Mouse (Mus musculus) retina, postnatal 7 days (tissue): ENCODE measurements around the gene Lrrc49.

Experiments
- DNase-seq: peaks from one replicate; pipeline ENCODE4 v3.0.0-alpha.2; 2012; ENCODE audit warnings: low read depth, low spot score

The Lrrc49 gene

GRCm38 (mm10) chr9:60530310-60530709 is 157.6 kb downstream of the Lrrc49 start:
- DNase-seq, result no peak

GRCm38 (mm10) chr9:60529348-60530243 is 158.4 kb downstream of the Lrrc49 start:
- no peak for DNase-seq

GRCm38 (mm10) chr9:60528269-60528668 is 159.7 kb downstream of the Lrrc49 start:
- DNase-seq, result no peak

GRCm38 (mm10) chr9:60527836-60528235 is 160.1 kb downstream of the Lrrc49 start:
- no peak for DNase-seq

- no peak for DNase-seq
These were observed 160.9 kb downstream of the Lrrc49 start for GRCm38 (mm10) chr9:60527051-60527450.

DNA sequence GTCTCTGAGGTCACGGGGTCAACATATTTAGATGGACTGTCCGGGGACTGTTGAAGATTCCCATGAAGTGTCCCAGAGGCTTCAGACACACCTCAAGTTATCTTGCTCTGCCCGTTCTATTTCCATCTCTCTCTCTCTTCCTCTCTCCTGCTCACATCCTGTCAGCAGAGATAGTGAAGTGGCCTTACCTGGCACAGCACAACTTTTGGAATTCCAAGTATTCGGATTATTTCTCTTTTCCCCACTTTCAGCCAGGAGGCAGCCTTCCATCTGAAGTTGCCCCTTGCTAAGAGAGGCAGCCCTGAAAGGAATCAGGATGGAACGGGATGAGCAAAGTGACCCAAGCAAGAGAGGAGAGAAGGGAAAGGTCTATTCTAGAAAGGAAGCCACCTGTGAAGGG is 161.8 kb downstream of the Lrrc49 start:
- no peak for DNase-seq

DNA sequence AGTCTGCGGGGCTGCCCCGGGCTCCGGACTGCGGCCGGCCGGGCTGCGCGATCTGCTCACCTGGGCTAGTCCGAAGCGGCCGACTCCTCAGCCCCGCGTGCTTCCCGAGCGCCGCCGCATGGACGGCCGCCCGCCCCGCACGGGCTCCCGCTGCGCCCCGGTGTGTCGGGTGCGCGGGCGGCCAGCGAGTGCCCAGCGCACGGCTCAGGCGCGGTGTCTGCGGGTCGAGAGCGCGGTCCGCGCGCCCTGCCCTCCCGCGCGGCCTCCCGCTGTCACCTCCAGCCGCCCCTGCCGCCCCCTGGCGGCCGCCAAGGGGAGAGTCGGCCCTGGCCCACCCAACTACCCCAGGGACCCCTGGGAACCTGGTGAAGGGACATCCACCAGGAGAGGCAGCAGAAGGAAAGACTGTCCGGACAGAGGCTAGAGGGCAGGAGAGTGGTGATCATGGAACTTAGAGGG is 166.1 kb downstream of the Lrrc49 start, which contains the start of gene Thsd4:
Thsd4 (minus strand) TSS at position 241 of the 459 bp plus-strand sequence.
- peak; percentile 58 for DNase-seq

DNA sequence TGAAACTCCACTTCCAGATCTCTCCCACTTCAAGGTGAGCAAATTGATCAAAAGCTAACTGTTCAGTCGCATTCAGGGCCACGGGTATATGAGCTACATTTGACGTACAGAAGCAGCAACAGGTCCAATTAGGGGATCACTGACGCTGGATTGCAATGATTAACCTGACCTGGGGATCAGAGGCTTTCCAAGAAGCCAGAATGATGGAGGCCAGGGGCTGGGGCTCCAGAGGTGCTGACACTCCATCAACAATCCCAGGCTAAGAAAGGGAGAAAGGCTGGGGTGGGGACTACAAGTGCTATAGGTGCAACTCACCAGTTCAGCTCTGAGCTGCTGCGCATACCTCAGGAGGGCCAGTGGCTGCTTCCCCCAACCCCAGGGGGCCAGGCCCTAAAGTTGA is 166.8 kb downstream of the Lrrc49 start:
- DNase-seq, result no peak

DNA sequence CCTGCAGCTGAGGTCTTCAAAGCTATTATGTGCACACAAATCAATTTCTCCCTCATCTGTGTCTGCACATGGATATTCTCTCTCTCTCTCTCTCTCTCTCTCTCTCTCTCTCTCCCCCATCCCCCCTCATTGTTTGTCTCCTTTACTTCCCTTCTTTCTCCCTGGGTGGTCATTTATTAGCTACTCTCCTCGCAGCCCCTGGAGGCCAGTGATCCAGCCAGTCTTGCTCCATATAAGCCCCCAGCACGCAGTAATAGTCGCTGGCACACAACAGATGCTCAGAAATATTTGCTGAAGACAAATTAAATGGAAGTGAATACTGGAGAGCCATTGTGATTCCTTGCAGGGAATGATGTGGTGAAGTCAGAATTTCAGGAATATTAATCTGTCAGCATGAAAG is 168.4 kb downstream of the Lrrc49 start:
- no peak for DNase-seq
